Mouse (Mus musculus): ENCODE data around the gene 4930469K13Rik. TPM values are rescaled to one million over a fixed set of nuclear protein-coding genes. Genes with fewer than 3 reads are reported as not detected.
"Not testable (repeated sequence)": the region's sequence is repeated elsewhere in the genome, so short reads cannot be mapped to it uniquely, and the experiment has no call there.

Gene 4930469K13Rik
- 0.34 TPM in 1 of 2 replicates, not detected in the other for polyA plus RNA-seq (2014; fragmentation: Nextera tagmentation; extraction: Ambion mirVana)

- no peak within 1 kb of the TSS for H3K27ac ChIP-seq (ENCODE audit: low read depth, low read length)
- ATAC-seq (replicated peaks; ENCODE audit: insufficient number of reproducible peaks, low FRiP score, low TSS enrichment): no peak
- no peaks in the 10 kb centered on the region for H3K27me3 ChIP-seq (ENCODE audit: control insufficient read depth, insufficient read depth, low read length)
- no peaks in the 10 kb centered on the region for H3K36me3 ChIP-seq (ENCODE audit: control insufficient read depth, insufficient read depth, low read length)
- H3K9me3 ChIP-seq (replicated peaks; ENCODE audit: control insufficient read depth, low read length): no peaks in the 10 kb centered on the region
- H3K4me3 ChIP-seq (ENCODE audit: low read depth, low read length): no peak within 1 kb of the TSS
- WGBS (ENCODE audit: insufficient replicate concordance): 80% methylated on average over 10 of the region's 10 CpGs
- no peak within 1 kb of the TSS for H3K4me2 ChIP-seq
- no peaks in the 10 kb centered on the region for H3K4me1 ChIP-seq (ENCODE audit: control insufficient read depth, insufficient read depth, low read length)
- no peak within 1 kb of the TSS for H3K9ac ChIP-seq (ENCODE audit: low read depth, low read length)
Measured at GRCm38 (mm10) chr11:34098422-34098821, at the start of gene 4930469K13Rik. Gene 4930469K13Rik (minus strand): TSS chr11:34098554.

DNA sequence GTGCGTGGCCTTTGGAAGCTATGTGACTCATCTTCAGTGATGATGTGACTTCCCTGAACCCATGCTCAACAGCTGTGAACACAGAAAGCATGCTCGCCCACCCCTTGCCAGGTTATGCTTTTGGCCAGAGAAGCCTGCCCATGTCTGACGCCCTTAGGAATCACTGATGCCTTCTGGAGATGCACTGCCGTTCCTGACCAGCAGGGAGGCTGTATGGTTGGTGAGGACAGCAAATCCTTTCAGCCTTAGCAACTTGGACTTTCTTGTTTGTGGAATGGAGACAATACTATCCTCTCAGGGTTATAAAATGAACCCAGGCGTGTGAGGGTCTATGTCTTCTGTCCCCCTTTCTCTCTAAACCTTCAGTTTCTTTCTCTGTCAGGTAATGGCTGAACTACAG lies 48.6 kb upstream of the 4930469K13Rik start:
- ATAC-seq (replicated peaks; ENCODE audit: insufficient number of reproducible peaks, low FRiP score, low TSS enrichment): no peak
- no peaks in the 10 kb centered on the region for H3K4me1 ChIP-seq (ENCODE audit: control insufficient read depth, insufficient read depth, low read length)
- no peak overlapping the region for H3K4me2 ChIP-seq
- H3K9me3 ChIP-seq (replicated peaks; ENCODE audit: control insufficient read depth, low read length): no peaks in the 10 kb centered on the region
- no peak overlapping the region for H3K4me3 ChIP-seq (ENCODE audit: low read depth, low read length)
- no peak overlapping the region for H3K27ac ChIP-seq (ENCODE audit: low read depth, low read length)
- H3K9ac ChIP-seq (ENCODE audit: low read depth, low read length): no peak overlapping the region
- WGBS (ENCODE audit: insufficient replicate concordance): 59% methylated on average over 5 of the region's 5 CpGs
- H3K27me3 ChIP-seq (ENCODE audit: control insufficient read depth, insufficient read depth, low read length): no peaks in the 10 kb centered on the region
- H3K36me3 ChIP-seq (ENCODE audit: control insufficient read depth, insufficient read depth, low read length): no peaks in the 10 kb centered on the region

DNA sequence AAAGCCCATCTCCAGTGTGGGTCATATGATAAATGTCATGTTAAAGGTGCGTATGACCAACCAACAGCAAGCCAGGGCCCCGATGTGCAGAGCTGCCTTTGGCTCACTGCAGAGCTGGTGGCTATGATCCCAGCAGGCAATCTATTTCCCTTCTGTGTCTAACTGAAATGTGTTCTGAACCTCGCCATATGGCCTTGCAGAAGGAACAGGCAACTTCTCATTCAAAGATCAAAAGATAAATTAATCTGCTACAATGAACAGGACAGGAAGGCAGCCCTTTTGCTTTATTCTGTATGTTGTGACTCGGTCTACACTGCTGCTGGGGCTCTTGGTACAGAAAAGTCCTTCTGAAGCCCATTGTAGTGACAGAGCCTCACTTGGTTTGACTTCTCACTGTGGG lies 46.1 kb upstream of the 4930469K13Rik start:
- no peaks in the 10 kb centered on the region for H3K27me3 ChIP-seq (ENCODE audit: control insufficient read depth, insufficient read depth, low read length)
- ATAC-seq (replicated peaks; ENCODE audit: insufficient number of reproducible peaks, low FRiP score, low TSS enrichment): no peak
- no peaks in the 10 kb centered on the region for H3K4me1 ChIP-seq (ENCODE audit: control insufficient read depth, insufficient read depth, low read length)
- WGBS (ENCODE audit: insufficient replicate concordance): 75% methylated on average over 4 of the region's 4 CpGs
- H3K4me2 ChIP-seq: no peak overlapping the region
- H3K4me3 ChIP-seq (ENCODE audit: low read depth, low read length): no peak overlapping the region
- H3K9ac ChIP-seq (ENCODE audit: low read depth, low read length): no peak overlapping the region
- no peaks in the 10 kb centered on the region for H3K9me3 ChIP-seq (replicated peaks; ENCODE audit: control insufficient read depth, low read length)
- H3K36me3 ChIP-seq (ENCODE audit: control insufficient read depth, insufficient read depth, low read length): no peaks in the 10 kb centered on the region
- H3K27ac ChIP-seq (ENCODE audit: low read depth, low read length): no peak overlapping the region

DNA sequence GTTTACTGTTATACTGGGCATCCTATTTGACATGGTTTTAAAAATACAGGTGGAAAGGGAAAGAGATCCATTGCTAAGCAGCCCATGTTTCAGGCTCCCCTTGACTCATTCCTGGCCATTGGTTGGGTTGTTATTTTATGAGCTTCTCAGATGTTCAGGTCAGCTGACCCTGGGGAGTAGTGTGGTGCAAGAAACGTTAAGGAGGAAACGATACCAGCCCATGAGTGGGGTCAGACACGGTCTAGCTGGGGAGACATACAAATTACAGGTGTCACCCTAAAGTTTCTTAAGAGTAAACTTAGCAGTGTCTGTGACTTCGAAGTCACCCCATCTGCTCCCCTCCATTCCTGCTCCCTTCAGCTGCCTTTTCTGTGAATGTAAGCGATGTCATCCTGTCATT lies 45.6 kb upstream of the 4930469K13Rik start:
- Histone ChIP-seq H3K27ac (ENCODE audit: low read depth, low read length) (no peak overlapping the region), H3K9ac (ENCODE audit: low read depth, low read length) (no peak overlapping the region), H3K4me2 (no peak overlapping the region), H3K4me1 (ENCODE audit: control insufficient read depth, insufficient read depth, low read length) (no peaks in the 10 kb centered on the region), H3K9me3 (replicated peaks; ENCODE audit: control insufficient read depth, low read length) (no peaks in the 10 kb centered on the region), H3K27me3 (ENCODE audit: control insufficient read depth, insufficient read depth, low read length) (no peaks in the 10 kb centered on the region), H3K4me3 (ENCODE audit: low read depth, low read length) (no peak overlapping the region), H3K36me3 (ENCODE audit: control insufficient read depth, insufficient read depth, low read length) (no peaks in the 10 kb centered on the region)
- no peak for ATAC-seq (replicated peaks; ENCODE audit: insufficient number of reproducible peaks, low FRiP score, low TSS enrichment)
- 79% methylated on average over 5 of the region's 5 CpGs for WGBS (ENCODE audit: insufficient replicate concordance)

- no peak overlapping the region for H3K4me3 ChIP-seq (ENCODE audit: low read depth, low read length)
- no peaks in the 10 kb centered on the region for H3K9me3 ChIP-seq (replicated peaks; ENCODE audit: control insufficient read depth, low read length)
- no peak overlapping the region for H3K27ac ChIP-seq (ENCODE audit: low read depth, low read length)
- H3K4me2 ChIP-seq: no peak overlapping the region
- 83% methylated on average over 8 of the region's 8 CpGs for WGBS (ENCODE audit: insufficient replicate concordance)
- H3K27me3 ChIP-seq (ENCODE audit: control insufficient read depth, insufficient read depth, low read length): no peaks in the 10 kb centered on the region
- ATAC-seq (replicated peaks; ENCODE audit: insufficient number of reproducible peaks, low FRiP score, low TSS enrichment): no peak
- H3K36me3 ChIP-seq (ENCODE audit: control insufficient read depth, insufficient read depth, low read length): no peaks in the 10 kb centered on the region
- H3K9ac ChIP-seq (ENCODE audit: low read depth, low read length): no peak overlapping the region
- no peaks in the 10 kb centered on the region for H3K4me1 ChIP-seq (ENCODE audit: control insufficient read depth, insufficient read depth, low read length)
Measured at GRCm38 (mm10) chr11:34139296-34139695, 40.9 kb upstream of the 4930469K13Rik start.

- Histone ChIP-seq H3K36me3 (ENCODE audit: control insufficient read depth, insufficient read depth, low read length) (no peaks in the 10 kb centered on the region), H3K27me3 (ENCODE audit: control insufficient read depth, insufficient read depth, low read length) (peaks cover 8% of the 10 kb centered on the region; the same call in 1 of the 2 replicates), H3K9ac (ENCODE audit: low read depth, low read length) (no peak overlapping the region), H3K4me1 (ENCODE audit: control insufficient read depth, insufficient read depth, low read length) (no peaks in the 10 kb centered on the region), H3K27ac (ENCODE audit: low read depth, low read length) (no peak overlapping the region), H3K9me3 (replicated peaks; ENCODE audit: control insufficient read depth, low read length) (no peaks in the 10 kb centered on the region), H3K4me2 (no peak overlapping the region), H3K4me3 (ENCODE audit: low read depth, low read length) (no peak overlapping the region)
- no peak for ATAC-seq (replicated peaks; ENCODE audit: insufficient number of reproducible peaks, low FRiP score, low TSS enrichment)
- 63% methylated on average over 2 of the region's 2 CpGs for WGBS (ENCODE audit: insufficient replicate concordance)
Measured at GRCm38 (mm10) chr11:34128412-34128811, 30.1 kb upstream of the 4930469K13Rik start.

DNA sequence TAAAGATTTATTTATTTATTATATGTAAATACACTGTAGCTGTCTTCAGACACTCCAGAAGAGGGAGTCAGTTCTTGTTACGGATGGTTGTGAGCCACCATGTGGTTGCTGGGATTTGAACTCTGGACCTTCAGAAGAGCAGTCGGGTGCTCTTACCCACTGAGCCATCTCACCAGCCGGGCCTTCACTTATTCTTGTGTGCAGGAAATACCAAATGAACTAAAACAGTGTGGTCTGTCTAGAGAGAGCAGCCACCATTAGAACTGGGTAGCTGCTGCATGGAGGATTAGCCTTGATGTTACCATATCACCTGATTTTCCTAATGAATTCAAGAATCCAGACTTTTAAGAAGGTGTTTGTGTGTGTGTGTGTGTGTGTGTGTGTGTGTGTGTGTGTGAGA lies 27.4 kb upstream of the 4930469K13Rik start:
- H3K4me2 ChIP-seq; H3K9ac ChIP-seq (ENCODE audit: low read depth, low read length); H3K9me3 ChIP-seq (replicated peaks; ENCODE audit: control insufficient read depth, low read length); H3K27me3 ChIP-seq (ENCODE audit: control insufficient read depth, insufficient read depth, low read length); H3K4me1 ChIP-seq (ENCODE audit: control insufficient read depth, insufficient read depth, low read length); H3K27ac ChIP-seq (ENCODE audit: low read depth, low read length); H3K36me3 ChIP-seq (ENCODE audit: control insufficient read depth, insufficient read depth, low read length); ATAC-seq (replicated peaks; ENCODE audit: insufficient number of reproducible peaks, low FRiP score, low TSS enrichment); H3K4me3 ChIP-seq (ENCODE audit: low read depth, low read length): not testable (repeated sequence)
- WGBS (ENCODE audit: insufficient replicate concordance): 67% methylated on average over 3 of the region's 3 CpGs

- H3K9ac ChIP-seq (ENCODE audit: low read depth, low read length): no peak overlapping the region
- peaks cover 8% of the 10 kb centered on the region; the same call in 1 of the 2 replicates for H3K27me3 ChIP-seq (ENCODE audit: control insufficient read depth, insufficient read depth, low read length)
- 17% methylated on average over 7 of the region's 7 CpGs for WGBS (ENCODE audit: insufficient replicate concordance)
- H3K4me3 ChIP-seq (ENCODE audit: low read depth, low read length): no peak overlapping the region
- no peaks in the 10 kb centered on the region for H3K4me1 ChIP-seq (ENCODE audit: control insufficient read depth, insufficient read depth, low read length)
- H3K27ac ChIP-seq (ENCODE audit: low read depth, low read length): no peak overlapping the region
- ATAC-seq (replicated peaks; ENCODE audit: insufficient number of reproducible peaks, low FRiP score, low TSS enrichment): no peak
- H3K36me3 ChIP-seq (ENCODE audit: control insufficient read depth, insufficient read depth, low read length): no peaks in the 10 kb centered on the region
- no peaks in the 10 kb centered on the region for H3K9me3 ChIP-seq (replicated peaks; ENCODE audit: control insufficient read depth, low read length)
- H3K4me2 ChIP-seq: no peak overlapping the region
Measured at GRCm38 (mm10) chr11:34124852-34125251, 26.5 kb upstream of the 4930469K13Rik start.

- no peaks in the 10 kb centered on the region for H3K4me1 ChIP-seq (ENCODE audit: control insufficient read depth, insufficient read depth, low read length)
- H3K27ac ChIP-seq (ENCODE audit: low read depth, low read length): no peak overlapping the region
- no peak overlapping the region for H3K4me3 ChIP-seq (ENCODE audit: low read depth, low read length)
- ATAC-seq (replicated peaks; ENCODE audit: insufficient number of reproducible peaks, low FRiP score, low TSS enrichment): no peak
- no peaks in the 10 kb centered on the region for H3K36me3 ChIP-seq (ENCODE audit: control insufficient read depth, insufficient read depth, low read length)
- peaks cover 8% of the 10 kb centered on the region; the same call in 1 of the 2 replicates for H3K27me3 ChIP-seq (ENCODE audit: control insufficient read depth, insufficient read depth, low read length)
- H3K9ac ChIP-seq (ENCODE audit: low read depth, low read length): no peak overlapping the region
- WGBS (ENCODE audit: insufficient replicate concordance): 20% methylated on average over 2 of the region's 2 CpGs
- H3K9me3 ChIP-seq (replicated peaks; ENCODE audit: control insufficient read depth, low read length): no peaks in the 10 kb centered on the region
- no peak overlapping the region for H3K4me2 ChIP-seq
Measured at GRCm38 (mm10) chr11:34123147-34123546, 24.8 kb upstream of the 4930469K13Rik start.
